Mouse (Mus musculus): ENCODE results near the gene Megf11.
"Not testable (repeated sequence)": the region's sequence is repeated elsewhere in the genome, so short reads cannot be mapped to it uniquely, and the experiment has no call there.

GRCm38 (mm10) chr9:64734992-64735391 lies 349.6 kb downstream of the Megf11 start:
- TF ChIP-seq E2F4 (IDR thresholded peaks at IDR 0.05; ENCODE audit: insufficient read depth); MYOG (IDR thresholded peaks at IDR 0.05; ENCODE audit: control insufficient read depth in 1 of 3, insufficient read depth in 1 of 3, insufficient read length in 2 of 3, low read depth in 2 of 3); USF1 (IDR thresholded peaks at IDR 0.05; ENCODE audit: low read depth); TCF3 (IDR thresholded peaks at IDR 0.05; ENCODE audit: insufficient read length, low read depth); TCF12 (IDR thresholded peaks at IDR 0.05; ENCODE audit: insufficient read depth, poor library complexity, severe bottlenecking); POLR2A (IDR thresholded peaks at IDR 0.05; ENCODE audit: insufficient read length, low read depth); MAX (IDR thresholded peaks at IDR 0.05; ENCODE audit: low read depth); CEBPB (IDR thresholded peaks at IDR 0.05; ENCODE audit: insufficient read depth, poor library complexity, severe bottlenecking); REST (IDR thresholded peaks at IDR 0.05; ENCODE audit: insufficient read depth, insufficient read length); MYOD1 (IDR thresholded peaks at IDR 0.05; ENCODE audit: control insufficient read depth in 1 of 3, insufficient read length in 2 of 3, low read depth in 2 of 3); POLR2AphosphoS2 (IDR thresholded peaks at IDR 0.05; ENCODE audit: insufficient read length, low read depth): not testable (repeated sequence)

Measured in myocyte (in vitro differentiated cells).